Mouse (Mus musculus) cortical plate, adult 2 months (tissue): ENCODE data around the gene Stambp.

Source experiments
- CTCF ChIP-seq: fragments of 200-500 bp; IDR thresholded peaks from 2 replicates; pipeline ENCODE4 v1.5.1; 2011; ENCODE audit warnings: mild to moderate bottlenecking, control low read depth, low read length; ENCODE audit not compliant: insufficient read depth; ENCODE audit errors: extremely low read depth
- POLR2A ChIP-seq: fragments of 200-500 bp; IDR thresholded peaks from 2 replicates; pipeline ENCODE4 v1.6.1; 2011; ENCODE audit warnings: mild to moderate bottlenecking, low read length, control low read depth; ENCODE audit not compliant: insufficient read depth; ENCODE audit errors: extremely low read depth

- TF ChIP-seq CTCF: no peak
- TF ChIP-seq POLR2A: no peak
Observed at GRCm38 (mm10) chr6:83599636-83600174, 27.2 kb upstream of the Stambp start.
